Mouse (Mus musculus) erythroid progenitor cell, adult 5-6 weeks (primary cell): ENCODE results near the gene Rasa3. TPM values are rescaled to one million over a fixed set of nuclear protein-coding genes. Genes with fewer than 3 reads are reported as not detected.

Experiments used
- ATAC-seq: replicated peaks from 2 replicates; pipeline ENCODE4 v1.8.0; 2016; ENCODE audit warnings: moderate number of reproducible peaks, mild to moderate bottlenecking, moderate TSS enrichment, inconsistent platforms; ENCODE audit not compliant: poor library complexity, low FRiP score, severe bottlenecking
- total RNA-seq, 2 experiments: library from RNA; stranded (forward) in 1 of 2; stranded (reverse) in 1 of 2; fragments of 150-400 nt in 1 of 2; fragments of 186-747, 209-891 nt in 1 of 2; gene quantifications; 2 replicates each; pipeline versions ENCODE4 v1.2.3 to v1.2.4; 2015 to 2017; ENCODE audit warnings: low replicate concordance in 2 of 2

The Rasa3 gene
- total RNA-seq, 2 experiments from 2014 or later: 9.6 to 13.4 TPM

GRCm38 (mm10) chr8:13655033-13655351 is 22.4 kb downstream of the Rasa3 start:
- ATAC-seq: no peak

- no peak for ATAC-seq
Observed at GRCm38 (mm10) chr8:13654350-13655032, 22.9 kb downstream of the Rasa3 start.

DNA sequence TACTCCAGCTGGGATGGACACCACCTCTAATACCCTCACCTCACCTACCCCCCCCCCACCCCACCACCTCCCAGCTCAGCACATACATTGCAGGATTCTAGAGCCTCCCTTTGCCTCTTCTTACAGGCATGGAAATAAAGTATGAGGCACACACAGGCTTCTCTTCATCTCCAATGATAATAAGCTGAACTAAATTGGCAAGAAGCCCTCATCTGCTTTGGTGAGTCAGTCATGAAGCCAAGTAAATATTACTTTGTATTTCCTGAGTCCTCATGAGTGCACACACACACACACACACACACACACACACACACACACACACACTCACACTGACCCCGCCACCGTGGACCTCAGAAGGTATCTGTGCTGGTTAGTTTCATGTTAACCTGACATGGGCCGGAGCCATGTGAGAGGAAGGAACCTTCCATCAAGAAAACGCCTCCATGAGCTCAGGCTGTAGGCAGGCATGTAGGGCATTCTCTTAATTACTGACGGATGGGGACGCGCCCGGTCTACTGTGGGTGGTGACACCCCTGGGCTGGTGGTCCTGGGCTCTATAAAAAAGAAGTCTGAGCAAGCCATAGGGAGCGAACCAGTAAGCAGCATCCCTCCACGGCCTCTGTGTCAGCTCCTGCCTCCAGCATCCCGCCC is 26.7 kb downstream of the Rasa3 start:
- ATAC-seq: no peak

DNA sequence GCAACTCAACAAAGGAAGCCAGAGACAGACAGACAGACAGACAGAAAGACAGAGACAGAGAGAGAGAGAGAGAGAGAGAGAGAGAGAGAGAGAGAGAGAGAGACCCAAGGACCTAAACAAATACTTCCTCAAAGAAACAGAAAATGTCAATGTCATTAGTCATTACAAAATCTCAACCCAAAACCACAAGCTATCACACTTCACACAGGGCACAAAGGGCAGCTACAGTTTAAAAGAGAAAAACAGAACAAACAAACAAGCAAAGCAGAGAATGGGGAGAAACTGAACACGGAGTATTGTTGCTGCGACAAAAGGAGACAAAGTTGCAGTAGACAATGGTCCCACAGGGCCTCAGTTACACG is 28.3 kb downstream of the Rasa3 start:
- no peak for ATAC-seq

GRCm38 (mm10) chr8:13648377-13649153 is 28.8 kb downstream of the Rasa3 start:
- ATAC-seq: no peak

DNA sequence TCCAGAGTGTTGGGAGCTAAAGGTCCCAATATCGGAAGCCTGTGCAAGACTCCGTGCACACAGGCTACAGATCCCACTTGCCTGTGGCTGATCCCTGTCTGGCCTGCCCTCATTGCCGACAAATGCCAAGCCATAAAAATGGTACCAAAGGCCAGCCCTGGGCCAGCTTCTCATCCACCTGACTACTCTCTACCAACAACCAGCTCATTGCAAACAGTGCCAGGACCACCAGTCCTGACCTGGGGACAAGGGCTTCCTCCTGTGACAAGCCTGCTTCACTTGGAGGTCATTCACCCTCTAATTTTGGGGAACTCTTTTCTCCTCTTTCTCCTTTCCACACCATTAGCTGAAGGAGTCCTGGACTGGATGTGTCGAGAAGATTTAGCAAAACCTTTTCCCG is 29.8 kb downstream of the Rasa3 start:
- ATAC-seq: no peak

DNA sequence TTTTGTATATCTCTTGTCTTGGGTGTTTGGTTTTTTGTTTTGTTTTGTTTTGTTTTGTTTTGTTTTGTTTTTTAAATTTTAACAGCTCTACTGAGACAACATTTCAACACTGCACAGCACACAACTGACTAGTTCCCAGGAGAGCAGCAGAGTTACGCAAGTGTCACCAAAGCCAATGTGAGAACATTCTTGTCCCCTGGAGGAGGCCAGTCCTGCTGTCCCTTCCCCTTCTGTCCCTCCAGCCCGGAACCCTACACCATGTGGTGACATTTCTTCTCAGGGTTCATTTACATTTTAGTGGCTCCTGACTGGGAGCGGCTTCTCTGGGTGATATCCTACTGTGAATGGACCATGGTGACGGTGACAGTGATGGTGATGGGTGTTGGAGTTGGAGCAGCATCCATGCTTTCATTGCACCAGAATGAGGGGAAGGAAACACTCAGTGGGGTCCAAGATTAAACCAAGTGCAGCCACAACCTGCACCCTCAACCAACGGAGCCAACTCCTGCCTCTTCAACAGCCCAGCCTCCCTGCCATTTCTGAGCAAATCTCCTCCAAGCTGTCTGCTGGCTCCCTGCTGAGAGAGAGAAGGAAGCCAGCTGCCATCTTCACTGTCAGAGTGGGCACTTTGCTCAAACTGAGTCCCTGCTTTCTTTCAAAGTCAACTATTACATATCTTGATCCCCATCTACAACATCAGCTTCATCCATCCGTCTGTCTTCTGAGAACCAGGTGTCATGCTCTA is 32.3 kb downstream of the Rasa3 start:
- ATAC-seq: no peak

- ATAC-seq: no peak
Observed at GRCm38 (mm10) chr8:13644155-13644554, 33.2 kb downstream of the Rasa3 start.

DNA sequence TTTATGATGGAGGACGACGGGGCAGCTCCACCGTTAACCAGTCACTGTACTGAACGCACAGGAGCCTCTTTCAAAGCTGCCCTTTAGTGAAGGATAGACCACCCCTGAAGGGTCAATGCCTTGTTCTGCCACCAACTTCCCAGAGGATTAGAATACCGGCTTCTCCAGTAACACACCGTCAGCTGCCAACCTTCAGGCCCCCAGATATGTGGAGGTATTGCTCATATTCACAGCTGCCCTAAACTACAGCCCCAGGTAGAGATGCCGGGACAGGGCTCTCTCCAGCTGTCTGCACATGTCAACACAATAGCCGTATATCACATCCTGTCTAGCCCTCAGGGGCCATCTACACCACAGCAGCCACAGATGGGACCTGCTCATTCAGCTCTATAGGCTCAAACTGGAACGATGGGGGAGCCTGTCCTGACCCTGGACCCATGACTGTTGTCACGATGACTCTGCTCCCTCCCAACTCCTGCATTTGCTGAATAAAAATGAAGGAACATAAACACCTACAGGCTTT is 34.7 kb downstream of the Rasa3 start:
- ATAC-seq: no peak

- no peak for ATAC-seq
Observed at GRCm38 (mm10) chr8:13641206-13641605, 36.2 kb downstream of the Rasa3 start.

GRCm38 (mm10) chr8:13640452-13640883 is 36.9 kb downstream of the Rasa3 start:
- no peak for ATAC-seq

GRCm38 (mm10) chr8:13633107-13633506 is 44.3 kb downstream of the Rasa3 start:
- no peak for ATAC-seq

- ATAC-seq: no peak
Observed at GRCm38 (mm10) chr8:13632309-13632708, 45.1 kb downstream of the Rasa3 start.

GRCm38 (mm10) chr8:13630754-13631153 is 46.6 kb downstream of the Rasa3 start:
- no peak for ATAC-seq

DNA sequence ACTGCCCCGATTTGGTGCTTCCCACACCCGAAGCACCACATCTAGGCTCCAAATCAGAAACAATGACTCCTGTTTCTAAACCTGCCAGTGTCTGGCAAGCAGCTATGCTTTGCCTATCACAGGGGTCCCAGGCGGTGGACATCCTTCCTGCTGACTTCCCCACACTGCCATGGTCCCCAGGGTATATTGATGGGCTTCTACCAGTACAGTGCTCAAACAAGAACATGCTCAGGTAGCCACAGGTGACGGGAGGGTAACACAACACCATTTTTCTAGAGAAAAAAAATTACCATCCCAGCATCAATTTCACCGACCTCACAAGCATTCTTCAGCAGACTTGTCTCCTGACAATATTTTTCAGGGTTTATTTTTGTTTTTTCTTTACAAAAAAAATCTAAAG is 47.2 kb downstream of the Rasa3 start:
- no peak for ATAC-seq

DNA sequence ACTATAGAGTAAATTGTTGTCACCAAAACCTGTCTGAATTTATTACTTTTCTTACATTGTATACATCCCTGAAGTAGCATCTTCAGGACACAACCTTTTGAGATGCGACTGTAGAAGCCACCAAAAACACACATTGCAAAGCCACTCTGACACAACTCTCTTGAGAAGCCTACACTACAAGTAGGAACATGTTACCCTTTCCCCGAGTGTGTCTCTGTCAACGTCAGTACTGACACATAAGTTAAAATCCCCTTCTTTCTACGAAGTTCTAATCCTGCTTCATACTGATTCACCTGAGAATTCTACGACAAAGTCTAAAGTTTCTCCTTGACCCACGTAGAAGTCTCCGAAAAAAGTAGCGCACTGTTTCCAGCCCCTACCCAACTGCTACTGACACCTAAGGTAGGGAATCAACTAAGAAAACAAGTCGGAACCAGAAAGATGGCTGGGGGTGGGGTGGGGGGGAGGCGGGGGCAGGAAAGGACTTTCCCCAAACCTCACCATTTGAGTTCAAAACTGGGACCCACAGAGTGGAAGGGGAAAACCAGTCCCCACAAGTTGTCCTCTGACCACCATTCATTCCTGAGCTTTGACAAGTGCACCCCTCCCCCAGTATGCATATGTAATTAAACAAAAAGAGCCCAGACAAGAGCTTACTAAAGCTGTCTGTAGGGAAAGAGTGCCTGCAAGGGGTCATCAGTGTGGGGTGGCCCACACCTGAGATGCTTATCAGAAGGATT is 47.9 kb downstream of the Rasa3 start:
- no peak for ATAC-seq

DNA sequence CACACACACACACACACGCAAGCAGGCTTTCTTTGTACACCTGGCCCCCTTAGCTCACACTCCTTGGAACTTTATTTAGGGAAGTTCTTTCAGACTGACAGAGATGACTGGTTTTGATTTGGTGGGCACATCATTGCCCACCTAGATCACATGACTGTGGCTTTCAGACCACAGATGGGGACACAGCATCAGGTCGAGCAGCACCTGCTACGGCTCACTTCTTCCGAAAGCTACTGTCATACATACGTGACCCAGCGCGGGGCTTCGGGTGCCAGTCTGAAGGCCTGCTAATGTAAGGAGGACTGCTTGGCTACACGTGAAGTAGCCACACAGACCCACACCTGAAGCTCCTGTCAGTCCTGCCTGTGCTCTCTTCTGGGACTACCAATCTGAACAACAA is 49.3 kb downstream of the Rasa3 start:
- peak; percentile 31; the same call in 1 of the 2 replicates for ATAC-seq

DNA sequence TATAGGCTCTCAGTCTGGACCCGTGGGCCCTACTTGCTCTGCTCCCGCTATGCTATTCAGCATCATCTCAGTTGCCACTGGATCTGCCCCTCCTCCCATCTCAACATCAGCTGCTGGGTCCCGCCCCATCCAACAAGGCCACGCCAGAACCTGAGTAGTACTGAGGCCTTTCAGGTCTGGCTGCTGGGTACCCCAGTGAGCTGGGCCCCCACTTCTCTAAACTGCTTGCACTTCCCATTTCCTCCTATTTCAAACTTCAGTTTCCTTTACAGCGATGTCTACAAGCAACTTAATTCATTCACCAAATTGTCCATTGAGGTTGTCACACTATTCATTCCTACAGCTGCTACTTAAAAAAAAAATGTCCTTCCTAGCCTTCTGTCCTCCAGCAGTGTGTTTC is 49.8 kb downstream of the Rasa3 start:
- ATAC-seq: no peak

GRCm38 (mm10) chr8:13626114-13626513 is 51.3 kb downstream of the Rasa3 start:
- ATAC-seq: no peak
